Mouse (Mus musculus) intestine, postnatal 0 days (tissue): Measurements from ENCODE around the gene Ankrd10. TPM values are rescaled to one million over a fixed set of nuclear protein-coding genes. Genes with fewer than 3 reads are reported as not detected.
"Not testable (repeated sequence)": the region's sequence is repeated elsewhere in the genome, so short reads cannot be mapped to it uniquely, and the experiment has no call there.

Source experiments
- ATAC-seq: fragments of 200-750 bp; cut with Nextera tagmentation; 2 replicates; pipeline ENCODE4 v1.8.0; 2017; ENCODE audit warnings: mild to moderate bottlenecking, moderate TSS enrichment, moderate library complexity
- H3K27ac ChIP-seq: fragments of 300-500 bp; sonication (generic); 2 replicates; pipeline ENCODE4 v1.5.1; 2014; ENCODE audit warnings: mild to moderate bottlenecking, low read depth, low read length, moderate library complexity
- H3K27me3 ChIP-seq: fragments of 300-500 bp; sonication (generic); replicated peaks from 2 replicates; pipeline ENCODE4 v1.6.1; 2014; ENCODE audit warnings: low read length, mixed read lengths; ENCODE audit not compliant: control insufficient read depth, insufficient read depth
- H3K36me3 ChIP-seq: fragments of 300-500 bp; sonication (generic); 2 replicates; pipeline ENCODE4 v1.6.1; 2014; ENCODE audit warnings: mild to moderate bottlenecking, moderate library complexity; ENCODE audit not compliant: control insufficient read depth, insufficient read depth
- H3K4me1 ChIP-seq: fragments of 300-500 bp; sonication (generic); replicated peaks from 2 replicates; pipeline ENCODE4 v1.6.1; 2014; ENCODE audit warnings: antibody characterized with exemption, low read length, mixed read lengths; ENCODE audit not compliant: control insufficient read depth, insufficient read depth
- H3K4me2 ChIP-seq: fragments of 300-500 bp; sonication (generic); replicated peaks from 2 replicates; pipeline ENCODE4 v1.6.1; 2014; ENCODE audit warnings: low read depth, mild to moderate bottlenecking, moderate library complexity
- H3K4me3 ChIP-seq: fragments of 300-500 bp; sonication (generic); 2 replicates; pipeline ENCODE4 v1.5.1; 2014; ENCODE audit warnings: low read depth, low read length
- H3K9ac ChIP-seq: fragments of 300-500 bp; sonication (generic); 2 replicates; pipeline ENCODE4 v1.6.1; 2014; ENCODE audit warnings: mild to moderate bottlenecking, low read depth, low read length
- H3K9me3 ChIP-seq: fragments of 300-500 bp; sonication (generic); 2 replicates; pipeline ENCODE4 v1.6.1; 2016; ENCODE audit warnings: mixed run types; ENCODE audit not compliant: control insufficient read depth
- CTCF ChIP-seq: sonication (generic); IDR thresholded peaks from 2 replicates; pipeline ENCODE4 v1.5.1; 2016; ENCODE audit warnings: low read depth, mild to moderate bottlenecking, control low read depth, antibody characterized with exemption, moderate library complexity
- WGBS: fragments of 180-500 bp; shearing (Covaris S2); extraction: QIAGEN DNeasy Blood & Tissue Kit; methylation state at CpG from one replicate; pipeline ENCODE4 v1.1.7; 2014; 5-methylcytosine and 5-hydroxymethylcytosine counted together
- microRNA-seq: library from miRNA; unstranded; fragments of <30 nt; microRNA quantifications from one replicate; pipeline ENCODE4, GENCODE M21; 2016
- polyA plus RNA-seq: library from polyadenylated mRNA; unstranded; fragments of >200 nt; fragmentation: Nextera tagmentation; extraction: Ambion mirVana; gene quantifications from 2 replicates; pipeline ENCODE4 v1.2.1, GENCODE M21; 2015

Ankrd10 gene
- polyA plus RNA-seq, 1 experiment from 2014 or later: 24.2 TPM

DNA sequence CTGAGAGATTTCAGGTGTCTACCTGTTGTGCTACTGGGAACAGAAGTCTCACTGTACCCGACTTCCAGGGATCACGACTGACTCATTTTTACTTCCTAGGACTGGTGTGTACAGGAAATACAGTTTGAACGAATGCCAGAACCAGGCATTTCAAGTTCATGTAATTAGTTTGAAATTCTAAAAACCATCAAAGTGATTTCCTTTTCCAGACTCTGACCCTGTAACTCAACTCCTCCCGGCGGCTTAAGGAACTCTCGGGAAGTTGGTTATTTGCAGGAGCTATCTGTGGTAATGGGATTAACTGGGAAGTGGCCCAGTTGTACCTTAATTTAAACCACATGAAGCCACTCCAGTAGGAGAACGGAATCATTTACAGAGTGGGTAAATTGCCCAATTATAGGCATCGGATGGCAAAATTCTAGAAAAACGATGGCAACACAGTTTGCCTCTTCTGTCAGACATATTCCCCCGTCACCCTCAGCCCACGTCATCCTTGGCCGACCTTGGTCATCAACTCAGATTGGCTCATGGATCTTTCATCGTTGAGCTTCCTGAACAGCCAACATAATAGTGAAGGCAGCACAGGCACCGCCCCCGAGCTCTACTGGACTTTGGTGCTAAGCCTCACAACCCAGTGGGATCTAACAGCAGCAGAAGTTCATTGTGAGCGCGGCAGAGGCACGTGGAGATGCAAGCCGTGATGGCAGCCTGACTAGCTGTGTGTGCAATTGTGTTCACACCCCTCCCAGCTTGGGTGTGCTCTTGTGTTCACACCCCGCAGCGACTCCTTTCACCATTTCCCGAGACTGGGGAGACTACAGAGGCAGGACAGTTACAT is 66.1 kb downstream of the Ankrd10 start:
- no peak overlapping the region for H3K27ac ChIP-seq

DNA sequence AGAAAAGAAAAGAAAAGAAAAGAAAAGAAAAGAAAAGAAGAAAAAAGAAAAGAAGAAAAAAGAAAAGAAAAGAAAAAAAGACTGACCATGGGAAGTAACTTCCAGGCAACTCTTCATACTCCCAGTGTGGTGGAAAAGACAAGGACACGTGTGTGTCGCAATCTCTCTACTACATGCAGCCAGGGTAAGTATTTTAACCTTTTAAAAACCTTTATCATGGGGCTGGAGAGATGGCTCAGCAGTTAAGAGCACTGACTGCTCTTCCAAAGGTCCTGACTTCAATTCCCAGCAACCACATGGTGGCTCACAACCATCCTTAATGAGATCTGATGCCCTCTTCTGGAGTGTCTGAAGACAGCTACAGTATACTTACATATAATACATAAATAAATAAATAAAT is 67.4 kb downstream of the Ankrd10 start:
- H3K9me3 ChIP-seq, H3K27me3 ChIP-seq, H3K4me1 ChIP-seq, H3K4me2 ChIP-seq, H3K27ac ChIP-seq, H3K9ac ChIP-seq, ATAC-seq, H3K4me3 ChIP-seq: not testable (repeated sequence)
- H3K36me3 ChIP-seq: peaks cover 16% of the 10 kb centered on the region
- 82% methylated on average over 2 of the region's 2 CpGs for WGBS

More for the DNA sequence above, 66.1 kb downstream of the Ankrd10 start:
- Histone ChIP-seq H3K4me2 (no peak overlapping the region), H3K36me3 (0 out of 2 replicates have a peak, but pooled peaks cover 6% of the 10 kb centered on the region), H3K9me3 (no peaks in the 10 kb centered on the region), H3K27me3 (no peaks in the 10 kb centered on the region), H3K9ac (no peak overlapping the region), H3K4me3 (no peak overlapping the region), H3K4me1 (no peaks in the 10 kb centered on the region)
- 83% methylated on average over 22 of the region's 22 CpGs for WGBS
- TF ChIP-seq CTCF: no peak
- no peak for ATAC-seq

DNA sequence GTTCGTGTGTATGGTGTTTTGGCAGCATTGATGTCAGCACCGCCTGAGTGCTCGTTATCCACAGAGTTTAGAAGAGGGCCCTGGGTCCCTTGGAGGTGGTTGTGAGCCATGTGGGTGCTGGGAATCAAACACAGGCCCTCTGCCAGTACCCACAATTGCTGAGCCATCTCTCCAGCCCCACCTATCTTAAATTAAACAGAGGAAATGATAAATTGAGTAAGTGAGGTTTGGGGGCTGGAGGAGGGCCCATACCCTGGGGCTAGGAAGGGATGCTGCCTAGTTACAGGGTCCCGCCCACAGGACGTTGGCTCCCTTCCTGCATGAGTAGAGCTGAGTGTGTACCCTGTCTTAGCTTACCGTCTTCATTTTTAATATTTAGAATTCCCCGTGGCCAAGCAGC is 70.8 kb downstream of the Ankrd10 start:
- peaks cover 28% of the 10 kb centered on the region for H3K36me3 ChIP-seq
- TF ChIP-seq CTCF: no peak
- no peak overlapping the region for H3K27ac ChIP-seq
- 86% methylated on average over 7 of the region's 7 CpGs for WGBS
- no peaks in the 10 kb centered on the region for H3K27me3 ChIP-seq
- no peak overlapping the region for H3K4me2 ChIP-seq
- H3K4me1 ChIP-seq: no peaks in the 10 kb centered on the region
- H3K9ac ChIP-seq: no peak overlapping the region
- ATAC-seq: no peak
- no peak overlapping the region for H3K4me3 ChIP-seq
- H3K9me3 ChIP-seq: no peaks in the 10 kb centered on the region

DNA sequence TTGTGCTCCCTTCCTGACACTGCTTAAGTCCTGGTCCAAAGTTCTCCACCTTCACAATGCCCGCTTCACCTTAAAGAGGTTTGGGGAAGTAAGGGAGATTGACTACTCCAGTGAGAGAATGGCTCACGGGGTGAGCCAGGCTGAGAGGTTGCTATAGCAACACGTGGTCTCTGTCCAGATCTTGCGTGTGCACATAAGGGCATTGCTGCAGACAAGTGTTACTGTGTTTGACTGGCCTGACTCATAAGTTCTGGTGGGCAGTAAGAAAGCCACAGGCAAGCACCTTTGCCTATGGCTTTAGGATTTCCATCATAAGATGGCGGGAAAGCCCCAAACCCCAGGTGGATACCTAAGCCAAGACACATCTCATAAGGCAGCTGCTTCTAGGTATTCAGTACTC is 71.3 kb downstream of the Ankrd10 start:
- Histone ChIP-seq H3K27ac (no peak overlapping the region), H3K36me3 (peaks cover 28% of the 10 kb centered on the region), H3K4me3 (no peak overlapping the region), H3K4me2 (no peak overlapping the region), H3K9ac (no peak overlapping the region), H3K9me3 (no peaks in the 10 kb centered on the region), H3K27me3 (no peaks in the 10 kb centered on the region), H3K4me1 (peaks cover 1% of the 10 kb centered on the region; the same call in 1 of the 2 replicates)
- no peak for ATAC-seq
- 80% methylated on average over 5 of the region's 5 CpGs for WGBS
- no peak for TF ChIP-seq CTCF

Small RNA genes within 50 kb of the gene (microRNA-seq; reads per million reads assigned to microRNA genes)
- gene Mir7238: not detected

Other genes with a start within 250 kb of the Ankrd10 start
- 42.4 and 43.5 TPM in 2 replicates for gene Rab20, start 157.0 kb downstream of the Ankrd10 start, polyA plus RNA-seq
- 82.8 and 83.5 TPM in 2 replicates for gene Naxd, start 138.3 kb downstream of the Ankrd10 start, polyA plus RNA-seq
- gene Cars2, start 85.0 kb downstream of the Ankrd10 start, polyA plus RNA-seq: 10.0 and 12.6 TPM in 2 replicates
- 19.5 and 20.2 TPM in 2 replicates for gene Ing1, start 80.2 kb downstream of the Ankrd10 start, polyA plus RNA-seq
- not detected in 2 replicates for gene 1700016D06Rik, start 65.3 kb upstream of the Ankrd10 start, polyA plus RNA-seq
- 14.5 and 14.9 TPM in 2 replicates for gene Arhgef7, start 92.0 kb upstream of the Ankrd10 start, polyA plus RNA-seq
- gene Tex29, start 204.7 kb upstream of the Ankrd10 start, polyA plus RNA-seq: 0.27 and 0.38 TPM in 2 replicates